Mouse (Mus musculus): ENCODE measurements at regions not wholly inside any gene's neighbourhood (a gene's known extent, or its start where the extent isn't known, plus 50 kb on each side); places are given as distances from the start of the nearest gene placed in this dataset.

GRCm38 (mm10) chr10:56809006-56809405 lies 431.9 kb downstream of the Gja1 start:
- Histone ChIP-seq H3K4me1 (no peaks in the 10 kb centered on the region), H3K27me3 (replicated peaks; ENCODE audit: low read depth, poor library complexity, severe bottlenecking) (no peaks in the 10 kb centered on the region), H3K9me3 (no peaks in the 10 kb centered on the region), H3K27ac (replicated peaks) (no peak overlapping the region), H3K36me3 (replicated peaks) (no peaks in the 10 kb centered on the region), H3K4me3 (no peak overlapping the region)
- DNase-seq (ENCODE audit: low spot score): no peak
- WGBS: 75% methylated on average over 1 of the region's 1 CpGs

- Histone ChIP-seq H3K9me3 (no peaks in the 10 kb centered on the region), H3K4me3 (no peak overlapping the region), H3K4me1 (no peaks in the 10 kb centered on the region), H3K27ac (replicated peaks) (no peak overlapping the region), H3K36me3 (replicated peaks) (no peaks in the 10 kb centered on the region), H3K27me3 (replicated peaks; ENCODE audit: low read depth, poor library complexity, severe bottlenecking) (no peaks in the 10 kb centered on the region)
- no peak for DNase-seq (ENCODE audit: low spot score)
- WGBS: 66% methylated on average over 5 of the region's 5 CpGs
Observed at GRCm38 (mm10) chr10:56822158-56822557, 445.0 kb downstream of the Gja1 start.

GRCm38 (mm10) chr10:56831331-56831730 lies 454.2 kb downstream of the Gja1 start:
- Histone ChIP-seq H3K4me3 (no peak overlapping the region), H3K4me1 (no peaks in the 10 kb centered on the region), H3K36me3 (replicated peaks) (no peaks in the 10 kb centered on the region), H3K9me3 (no peaks in the 10 kb centered on the region), H3K27me3 (replicated peaks; ENCODE audit: low read depth, poor library complexity, severe bottlenecking) (no peaks in the 10 kb centered on the region), H3K27ac (replicated peaks) (no peak overlapping the region)
- no peak for DNase-seq (ENCODE audit: low spot score)
- 91% methylated on average over 1 of the region's 1 CpGs for WGBS

GRCm38 (mm10) chr10:56831966-56832365 lies 454.8 kb downstream of the Gja1 start:
- no peak for DNase-seq (ENCODE audit: low spot score)
- Histone ChIP-seq H3K4me1 (no peaks in the 10 kb centered on the region), H3K27ac (replicated peaks) (no peak overlapping the region), H3K36me3 (replicated peaks) (no peaks in the 10 kb centered on the region), H3K9me3 (no peaks in the 10 kb centered on the region), H3K27me3 (replicated peaks; ENCODE audit: low read depth, poor library complexity, severe bottlenecking) (no peaks in the 10 kb centered on the region), H3K4me3 (no peak overlapping the region)
- WGBS: 81% methylated on average over 4 of the region's 4 CpGs

GRCm38 (mm10) chr10:56836130-56836529 lies 459.0 kb downstream of the Gja1 start:
- no peaks in the 10 kb centered on the region for H3K9me3 ChIP-seq
- H3K27ac ChIP-seq (replicated peaks): no peak overlapping the region
- H3K27me3 ChIP-seq (replicated peaks; ENCODE audit: low read depth, poor library complexity, severe bottlenecking): no peaks in the 10 kb centered on the region
- H3K36me3 ChIP-seq (replicated peaks): no peaks in the 10 kb centered on the region
- H3K4me1 ChIP-seq: peaks cover 25% of the 10 kb centered on the region
- no peak for DNase-seq (ENCODE audit: low spot score)
- H3K4me3 ChIP-seq: no peak overlapping the region
- 92% methylated on average over 4 of the region's 4 CpGs for WGBS

- no peaks in the 10 kb centered on the region for H3K27me3 ChIP-seq (replicated peaks; ENCODE audit: low read depth, poor library complexity, severe bottlenecking)
- peak; percentile 25 for DNase-seq (ENCODE audit: low spot score)
- H3K4me1 ChIP-seq: peaks cover 43% of the 10 kb centered on the region
- H3K4me3 ChIP-seq: no peak overlapping the region
- WGBS: 31% methylated on average over 9 of the region's 9 CpGs
- H3K9me3 ChIP-seq: no peaks in the 10 kb centered on the region
- no peaks in the 10 kb centered on the region for H3K36me3 ChIP-seq (replicated peaks)
- H3K27ac ChIP-seq (replicated peaks): peak overlapping the region; percentile 70; the same call in 1 of the 2 replicates
Observed at GRCm38 (mm10) chr10:56839006-56839495, 461.9 kb downstream of the Gja1 start.

GRCm38 (mm10) chr10:56839545-56839944 lies 462.4 kb downstream of the Gja1 start:
- DNase-seq (ENCODE audit: low spot score): no peak
- 31% methylated on average over 2 of the region's 2 CpGs for WGBS
- no peaks in the 10 kb centered on the region for H3K36me3 ChIP-seq (replicated peaks)

GRCm38 (mm10) chr10:56840732-56841131 lies 463.6 kb downstream of the Gja1 start:
- WGBS: 73% methylated on average over 5 of the region's 5 CpGs
- peaks cover 43% of the 10 kb centered on the region for H3K4me1 ChIP-seq
- H3K27me3 ChIP-seq (replicated peaks; ENCODE audit: low read depth, poor library complexity, severe bottlenecking): no peaks in the 10 kb centered on the region
- no peaks in the 10 kb centered on the region for H3K36me3 ChIP-seq (replicated peaks)
- no peak overlapping the region for H3K27ac ChIP-seq (replicated peaks)
- H3K4me3 ChIP-seq: no peak overlapping the region
- H3K9me3 ChIP-seq: no peaks in the 10 kb centered on the region
- DNase-seq (ENCODE audit: low spot score): peak; percentile 54

More at GRCm38 (mm10) chr10:56839545-56839944, 462.4 kb downstream of the Gja1 start:
- Histone ChIP-seq H3K4me1 (peaks cover 43% of the 10 kb centered on the region), H3K27ac (replicated peaks) (peak overlapping the region; percentile 70), H3K27me3 (replicated peaks; ENCODE audit: low read depth, poor library complexity, severe bottlenecking) (no peaks in the 10 kb centered on the region), H3K9me3 (no peaks in the 10 kb centered on the region), H3K4me3 (no peak overlapping the region)

- H3K36me3 ChIP-seq (replicated peaks): no peaks in the 10 kb centered on the region
- no peaks in the 10 kb centered on the region for H3K27me3 ChIP-seq (replicated peaks; ENCODE audit: low read depth, poor library complexity, severe bottlenecking)
- DNase-seq (ENCODE audit: low spot score): no peak
- H3K4me1 ChIP-seq: peaks cover 43% of the 10 kb centered on the region
- WGBS: 63% methylated on average over 8 of the region's 8 CpGs
- no peak overlapping the region for H3K27ac ChIP-seq (replicated peaks)
- no peak overlapping the region for H3K4me3 ChIP-seq
- H3K9me3 ChIP-seq: no peaks in the 10 kb centered on the region
Observed at GRCm38 (mm10) chr10:56841486-56841885, 464.4 kb downstream of the Gja1 start.

GRCm38 (mm10) chr10:56841973-56842372 lies 464.8 kb downstream of the Gja1 start:
- no peak for DNase-seq (ENCODE audit: low spot score)
- H3K9me3 ChIP-seq: no peaks in the 10 kb centered on the region
- 60% methylated on average over 1 of the region's 1 CpGs for WGBS
- no peaks in the 10 kb centered on the region for H3K27me3 ChIP-seq (replicated peaks; ENCODE audit: low read depth, poor library complexity, severe bottlenecking)
- H3K4me3 ChIP-seq: no peak overlapping the region
- H3K27ac ChIP-seq (replicated peaks): no peak overlapping the region
- H3K36me3 ChIP-seq (replicated peaks): no peaks in the 10 kb centered on the region
- H3K4me1 ChIP-seq: peaks cover 43% of the 10 kb centered on the region

GRCm38 (mm10) chr10:56852484-56852883 lies 475.4 kb downstream of the Gja1 start:
- no peaks in the 10 kb centered on the region for H3K9me3 ChIP-seq
- H3K27me3 ChIP-seq (replicated peaks; ENCODE audit: low read depth, poor library complexity, severe bottlenecking): no peaks in the 10 kb centered on the region
- no peak overlapping the region for H3K4me3 ChIP-seq
- H3K4me1 ChIP-seq: peaks cover 25% of the 10 kb centered on the region
- no peak for DNase-seq (ENCODE audit: low spot score)
- H3K36me3 ChIP-seq (replicated peaks): no peaks in the 10 kb centered on the region
- no peak overlapping the region for H3K27ac ChIP-seq (replicated peaks)
- 83% methylated on average over 2 of the region's 2 CpGs for WGBS

- 90% methylated on average over 6 of the region's 6 CpGs for WGBS
- Histone ChIP-seq H3K27me3 (replicated peaks; ENCODE audit: low read depth, poor library complexity, severe bottlenecking) (no peaks in the 10 kb centered on the region), H3K4me1 (peaks cover 10% of the 10 kb centered on the region; the same call in 1 of the 2 replicates), H3K4me3 (no peak overlapping the region), H3K27ac (replicated peaks) (no peak overlapping the region), H3K36me3 (replicated peaks) (no peaks in the 10 kb centered on the region), H3K9me3 (no peaks in the 10 kb centered on the region)
- no peak for DNase-seq (ENCODE audit: low spot score)
Observed at GRCm38 (mm10) chr10:56856186-56856585, 479.1 kb downstream of the Gja1 start.

- H3K4me1 ChIP-seq: 0 out of 2 replicates have a peak, but pooled peaks cover 7% of the 10 kb centered on the region
- 82% methylated on average over 7 of the region's 7 CpGs for WGBS
- no peak for DNase-seq (ENCODE audit: low spot score)
- no peak overlapping the region for H3K27ac ChIP-seq (replicated peaks)
- H3K27me3 ChIP-seq (replicated peaks; ENCODE audit: low read depth, poor library complexity, severe bottlenecking): no peaks in the 10 kb centered on the region
- no peak overlapping the region for H3K4me3 ChIP-seq
- H3K9me3 ChIP-seq: 0 out of 2 replicates have a peak, but pooled peaks cover 2% of the 10 kb centered on the region
- no peaks in the 10 kb centered on the region for H3K36me3 ChIP-seq (replicated peaks)
Observed at GRCm38 (mm10) chr10:56879744-56880143, 502.6 kb downstream of the Gja1 start.
